Mouse (Mus musculus): ENCODE measurements around the gene Gm7029. TPM values are rescaled to one million over a fixed set of nuclear protein-coding genes. Genes with fewer than 3 reads are reported as not detected.

Gm7029 gene
- polyA plus RNA-seq, 1 experiment from 2014 or later = not detected

- H3K4me1 ChIP-seq = peaks cover 48% of the 10 kb centered on the region
- H3K27ac ChIP-seq (replicated peaks) = peak within 1 kb of the TSS; percentile 79
- ATAC-seq (ENCODE audit: extremely low read depth, insufficient number of reproducible peaks, low FRiP score, low TSS enrichment) = peak; percentile 85
- peak within 1 kb of the TSS; percentile 68 for H3K4me3 ChIP-seq
- H3K4me2 ChIP-seq = peak within 1 kb of the TSS; percentile 81
- H3K36me3 ChIP-seq = peaks cover 59% of the 10 kb centered on the region
- under 1% methylated on average over 30 of the region's 34 CpGs for WGBS
- H3K9me3 ChIP-seq = no peaks in the 10 kb centered on the region
- H3K9ac ChIP-seq = peak within 1 kb of the TSS; percentile 85
- no peaks in the 10 kb centered on the region for H3K27me3 ChIP-seq (replicated peaks)
These were observed 42.1 kb downstream of the Gm7029 start, which contains the start of the genes Tapbp and Zbtb22 for GRCm38 (mm10) chr17:33915671-33916250. TSS of gene Tapbp (plus strand) at chr17:33915899. TSS of gene Zbtb22 (plus strand) at chr17:33915904.

GRCm38 (mm10) chr17:33916294-33916693 lies 42.7 kb downstream of the Gm7029 start:
- Histone ChIP-seq H3K4me2 (peak overlapping the region; percentile 81), H3K36me3 (peaks cover 54% of the 10 kb centered on the region), H3K4me3 (peak overlapping the region; percentile 68), H3K27me3 (replicated peaks) (no peaks in the 10 kb centered on the region), H3K9me3 (no peaks in the 10 kb centered on the region), H3K9ac (peak overlapping the region; percentile 85), H3K4me1 (peaks cover 47% of the 10 kb centered on the region), H3K27ac (replicated peaks) (peak overlapping the region; percentile 79)
- peak; percentile 23 for ATAC-seq (ENCODE audit: extremely low read depth, insufficient number of reproducible peaks, low FRiP score, low TSS enrichment)
- under 1% methylated on average over 15 of the region's 20 CpGs for WGBS

- 0 out of 2 replicates have a peak overlapping the region, but pooled peaks have one; percentile 79 for H3K27ac ChIP-seq (replicated peaks)
- H3K27me3 ChIP-seq (replicated peaks) = no peaks in the 10 kb centered on the region
- peaks cover 46% of the 10 kb centered on the region for H3K36me3 ChIP-seq
- peak overlapping the region; percentile 81 for H3K4me2 ChIP-seq
- no peaks in the 10 kb centered on the region for H3K9me3 ChIP-seq
- 62% methylated on average over 31 of the region's 31 CpGs for WGBS
- H3K4me1 ChIP-seq = peaks cover 47% of the 10 kb centered on the region
- peak overlapping the region; percentile 85 for H3K9ac ChIP-seq
- no peak for ATAC-seq (ENCODE audit: extremely low read depth, insufficient number of reproducible peaks, low FRiP score, low TSS enrichment)
- peak overlapping the region; percentile 68 for H3K4me3 ChIP-seq
These were observed 43.4 kb downstream of the Gm7029 start for GRCm38 (mm10) chr17:33916847-33917655.

- Histone ChIP-seq H3K9ac (no peak overlapping the region), H3K36me3 (peaks cover 40% of the 10 kb centered on the region), H3K27me3 (replicated peaks) (no peaks in the 10 kb centered on the region), H3K4me2 (peak overlapping the region; percentile 92), H3K27ac (replicated peaks) (no peak overlapping the region), H3K4me1 (peaks cover 47% of the 10 kb centered on the region), H3K9me3 (no peaks in the 10 kb centered on the region), H3K4me3 (peak overlapping the region; percentile 85; the same call in 1 of the 2 replicates)
- ATAC-seq (ENCODE audit: extremely low read depth, insufficient number of reproducible peaks, low FRiP score, low TSS enrichment) = no peak
- 77% methylated on average over 18 of the region's 18 CpGs for WGBS
These were observed 44.1 kb downstream of the Gm7029 start for GRCm38 (mm10) chr17:33917656-33918292.

- peak overlapping the region; percentile 85 for H3K4me3 ChIP-seq
- peak overlapping the region; percentile 92 for H3K4me2 ChIP-seq
- H3K4me1 ChIP-seq = peaks cover 47% of the 10 kb centered on the region
- whole genome bisulfite sequencing = 55% methylated on average over 37 of the region's 37 CpGs
- no peak for ATAC-seq (ENCODE audit: extremely low read depth, insufficient number of reproducible peaks, low FRiP score, low TSS enrichment)
- H3K9me3 ChIP-seq = no peaks in the 10 kb centered on the region
- H3K27ac ChIP-seq (replicated peaks) = peak overlapping the region; percentile 88
- no peaks in the 10 kb centered on the region for H3K27me3 ChIP-seq (replicated peaks)
- H3K36me3 ChIP-seq = peaks cover 33% of the 10 kb centered on the region
- H3K9ac ChIP-seq = peak overlapping the region; percentile 89
These were observed 44.9 kb downstream of the Gm7029 start for GRCm38 (mm10) chr17:33918293-33919203.

GRCm38 (mm10) chr17:33919351-33920281 lies 46.0 kb downstream of the Gm7029 start:
- Histone ChIP-seq H3K4me2 (peak overlapping the region; percentile 92), H3K36me3 (peaks cover 22% of the 10 kb centered on the region), H3K9me3 (no peaks in the 10 kb centered on the region), H3K27me3 (replicated peaks) (no peaks in the 10 kb centered on the region), H3K9ac (peak overlapping the region; percentile 89), H3K27ac (replicated peaks) (peak overlapping the region; percentile 88), H3K4me3 (peak overlapping the region; percentile 85), H3K4me1 (peaks cover 44% of the 10 kb centered on the region)
- ATAC-seq (ENCODE audit: extremely low read depth, insufficient number of reproducible peaks, low FRiP score, low TSS enrichment) = peak; percentile 54; the same call in 1 of the 2 replicates
- under 1% methylated on average over 52 of the region's 52 CpGs for WGBS

- WGBS = 1% methylated on average over 36 of the region's 36 CpGs
- Histone ChIP-seq H3K9ac (peak overlapping the region; percentile 89), H3K4me1 (peaks cover 36% of the 10 kb centered on the region), H3K9me3 (no peaks in the 10 kb centered on the region), H3K4me3 (peak overlapping the region; percentile 85), H3K4me2 (peak overlapping the region; percentile 92), H3K27me3 (replicated peaks) (no peaks in the 10 kb centered on the region), H3K27ac (replicated peaks) (peak overlapping the region; percentile 88), H3K36me3 (peaks cover 22% of the 10 kb centered on the region)
- ATAC-seq (ENCODE audit: extremely low read depth, insufficient number of reproducible peaks, low FRiP score, low TSS enrichment) = no peak
These were observed 46.9 kb downstream of the Gm7029 start for GRCm38 (mm10) chr17:33920282-33921097.

GRCm38 (mm10) chr17:33921361-33921760 lies 47.7 kb downstream of the Gm7029 start:
- H3K27ac ChIP-seq (replicated peaks) = no peak overlapping the region
- 81% methylated on average over 7 of the region's 7 CpGs for WGBS
- no peak overlapping the region for H3K9ac ChIP-seq
- no peaks in the 10 kb centered on the region for H3K27me3 ChIP-seq (replicated peaks)
- ATAC-seq (ENCODE audit: extremely low read depth, insufficient number of reproducible peaks, low FRiP score, low TSS enrichment) = no peak
- peaks cover 31% of the 10 kb centered on the region for H3K36me3 ChIP-seq
- no peak overlapping the region for H3K4me3 ChIP-seq
- no peak overlapping the region for H3K4me2 ChIP-seq
- no peaks in the 10 kb centered on the region for H3K9me3 ChIP-seq
- peaks cover 35% of the 10 kb centered on the region for H3K4me1 ChIP-seq

Data from heart, embryonic 13.5 days (tissue).